Mouse (Mus musculus) limb, embryonic 10.5 days (tissue): ENCODE results near the gene Aox2. TPM values are rescaled to one million over a fixed set of nuclear protein-coding genes. Genes with fewer than 3 reads are reported as not detected.
"Not testable (repeated sequence)": the region's sequence is repeated elsewhere in the genome, so short reads cannot be mapped to it uniquely, and the experiment has no call there.

Source experiments
- DNase-seq: peaks from one replicate; pipeline ENCODE4 v3.0.0-alpha.2; 2017; ENCODE audit warnings: low spot score
- H3K27ac ChIP-seq: fragments of 300-500 bp; sonication (generic); 2 replicates; pipeline ENCODE4 v1.5.1; 2016; ENCODE audit warnings: mild to moderate bottlenecking
- H3K27me3 ChIP-seq: fragments of 300-500 bp; sonication (generic); 2 replicates; pipeline ENCODE4 v1.6.1; 2016; ENCODE audit warnings: low read depth, mild to moderate bottlenecking; ENCODE audit not compliant: poor library complexity, severe bottlenecking
- H3K36me3 ChIP-seq: fragments of 300-500 bp; sonication (generic); 2 replicates; pipeline ENCODE4 v1.6.1; 2016; ENCODE audit warnings: mild to moderate bottlenecking, moderate library complexity
- H3K4me1 ChIP-seq: fragments of 300-500 bp; sonication (generic); 2 replicates; pipeline ENCODE4 v1.6.1; 2016
- H3K4me3 ChIP-seq: fragments of 300-500 bp; sonication (generic); 2 replicates; pipeline ENCODE4 v1.5.1; 2016; ENCODE audit warnings: mild to moderate bottlenecking, moderate library complexity
- H3K9me3 ChIP-seq: fragments of 300-500 bp; sonication (generic); replicated peaks from 2 replicates; pipeline ENCODE4 v1.6.1; 2016; ENCODE audit warnings: mild to moderate bottlenecking
- WGBS: fragments of 180-500 bp; shearing (Covaris S2); methylation state at CpG from one replicate; pipeline ENCODE4 v1.1.7; 2016; 5-methylcytosine and 5-hydroxymethylcytosine counted together
- polyA plus RNA-seq: library from polyadenylated mRNA; unstranded; fragments of >200 nt; fragmentation: Nextera tagmentation; extraction: Ambion mirVana; gene quantifications from 2 replicates; pipeline ENCODE4 v1.2.1, GENCODE M21; 2016

Gene Aox2
- polyA plus RNA-seq, 1 experiment from 2014 or later: not detected

GRCm38 (mm10) chr1:58366737-58367471 lies 88.8 kb downstream of the Aox2 start:
- no peaks in the 10 kb centered on the region for H3K4me1 ChIP-seq
- 89% methylated on average over 12 of the region's 12 CpGs for WGBS
- H3K27ac ChIP-seq: no peak overlapping the region
- H3K27me3 ChIP-seq: no peaks in the 10 kb centered on the region
- no peaks in the 10 kb centered on the region for H3K9me3 ChIP-seq
- DNase-seq: no peak
- no peak overlapping the region for H3K4me3 ChIP-seq
- no peaks in the 10 kb centered on the region for H3K36me3 ChIP-seq

- Histone ChIP-seq H3K4me3 (no peak overlapping the region), H3K4me1 (no peaks in the 10 kb centered on the region)
- WGBS: 77% methylated on average over 2 of the region's 2 CpGs
Observed at GRCm38 (mm10) chr1:58369716-58370115, 91.6 kb downstream of the Aox2 start.

GRCm38 (mm10) chr1:58374266-58374665 lies 96.1 kb downstream of the Aox2 start:
- not testable (repeated sequence) for H3K27ac ChIP-seq, H3K27me3 ChIP-seq, DNase-seq, H3K4me1 ChIP-seq, H3K4me3 ChIP-seq, H3K9me3 ChIP-seq, H3K36me3 ChIP-seq
- 96% methylated on average over 2 of the region's 2 CpGs for WGBS

More at GRCm38 (mm10) chr1:58369716-58370115, 91.6 kb downstream of the Aox2 start:
- Histone ChIP-seq H3K9me3 (no peaks in the 10 kb centered on the region), H3K36me3 (no peaks in the 10 kb centered on the region), H3K27ac (no peak overlapping the region), H3K27me3 (no peaks in the 10 kb centered on the region)
- no peak for DNase-seq

- no peak overlapping the region for H3K27ac ChIP-seq
- 79% methylated on average over 3 of the region's 3 CpGs for WGBS
- no peak for DNase-seq
Observed at GRCm38 (mm10) chr1:58375574-58376147, 97.5 kb downstream of the Aox2 start.

GRCm38 (mm10) chr1:58382586-58383281 lies 104.6 kb downstream of the Aox2 start:
- H3K27me3 ChIP-seq: no peaks in the 10 kb centered on the region
- 84% methylated on average over 5 of the region's 5 CpGs for WGBS
- H3K27ac ChIP-seq: no peak overlapping the region
- peaks cover 3% of the 10 kb centered on the region; the same call in 1 of the 2 replicates for H3K36me3 ChIP-seq
- no peak for DNase-seq
- H3K4me1 ChIP-seq: no peaks in the 10 kb centered on the region
- no peaks in the 10 kb centered on the region for H3K9me3 ChIP-seq
- H3K4me3 ChIP-seq: no peak overlapping the region

More at GRCm38 (mm10) chr1:58375574-58376147, 97.5 kb downstream of the Aox2 start:
- Histone ChIP-seq H3K4me3 (no peak overlapping the region), H3K27me3 (no peaks in the 10 kb centered on the region), H3K4me1 (no peaks in the 10 kb centered on the region), H3K36me3 (no peaks in the 10 kb centered on the region), H3K9me3 (no peaks in the 10 kb centered on the region)

GRCm38 (mm10) chr1:58391421-58392267 lies 113.5 kb downstream of the Aox2 start:
- 45% methylated on average over 19 of the region's 19 CpGs for WGBS
- H3K36me3 ChIP-seq: peaks cover 24% of the 10 kb centered on the region
- peak overlapping the region; percentile 96 for H3K4me3 ChIP-seq
- H3K27me3 ChIP-seq: no peaks in the 10 kb centered on the region
- peak overlapping the region; percentile 100 for H3K27ac ChIP-seq
- DNase-seq: peak; percentile 43
- H3K9me3 ChIP-seq: no peaks in the 10 kb centered on the region
- peaks cover 12% of the 10 kb centered on the region for H3K4me1 ChIP-seq

- Histone ChIP-seq H3K36me3 (peaks cover 30% of the 10 kb centered on the region), H3K27me3 (no peaks in the 10 kb centered on the region), H3K27ac (peak overlapping the region; percentile 100), H3K4me1 (peaks cover 12% of the 10 kb centered on the region), H3K9me3 (no peaks in the 10 kb centered on the region), H3K4me3 (peak overlapping the region; percentile 96)
- WGBS: under 1% methylated on average over 16 of the region's 16 CpGs
- no peak for DNase-seq
Observed at GRCm38 (mm10) chr1:58392268-58392651, 114.1 kb downstream of the Aox2 start.

- H3K4me3 ChIP-seq: peak within 1 kb of the TSS; percentile 96
- H3K4me1 ChIP-seq: peaks cover 12% of the 10 kb centered on the region
- H3K27me3 ChIP-seq: no peaks in the 10 kb centered on the region
- no peaks in the 10 kb centered on the region for H3K9me3 ChIP-seq
- H3K27ac ChIP-seq: peak within 1 kb of the TSS; percentile 100
- WGBS: under 1% methylated on average over 61 of the region's 61 CpGs
- DNase-seq: peak; percentile 95
- peaks cover 35% of the 10 kb centered on the region for H3K36me3 ChIP-seq
Observed at GRCm38 (mm10) chr1:58392652-58393283, 114.6 kb downstream of the Aox2 start, which contains the start of gene Bzw1. Gene Bzw1 (plus strand): TSS chr1:58392898.

- WGBS: 1% methylated on average over 90 of the region's 90 CpGs
- Histone ChIP-seq H3K4me3 (peak overlapping the region; percentile 96), H3K27me3 (no peaks in the 10 kb centered on the region), H3K36me3 (peaks cover 42% of the 10 kb centered on the region), H3K4me1 (peaks cover 12% of the 10 kb centered on the region), H3K9me3 (no peaks in the 10 kb centered on the region), H3K27ac (peak overlapping the region; percentile 100)
- DNase-seq: peak; percentile 61
Observed at GRCm38 (mm10) chr1:58393284-58394195, 115.4 kb downstream of the Aox2 start.

- Histone ChIP-seq H3K36me3 (peaks cover 58% of the 10 kb centered on the region), H3K27me3 (no peaks in the 10 kb centered on the region), H3K4me3 (no peak overlapping the region), H3K9me3 (no peaks in the 10 kb centered on the region), H3K4me1 (peaks cover 12% of the 10 kb centered on the region), H3K27ac (no peak overlapping the region)
- no peak for DNase-seq
- 91% methylated on average over 3 of the region's 3 CpGs for WGBS
Observed at GRCm38 (mm10) chr1:58395341-58395740, 117.2 kb downstream of the Aox2 start.

- no peak overlapping the region for H3K27ac ChIP-seq
- no peaks in the 10 kb centered on the region for H3K9me3 ChIP-seq
- WGBS: 100% methylated on average over 1 of the region's 1 CpGs
- peaks cover 12% of the 10 kb centered on the region for H3K4me1 ChIP-seq
- no peaks in the 10 kb centered on the region for H3K27me3 ChIP-seq
- no peak for DNase-seq
- H3K4me3 ChIP-seq: no peak overlapping the region
- peaks cover 67% of the 10 kb centered on the region for H3K36me3 ChIP-seq
Observed at GRCm38 (mm10) chr1:58396179-58396578, 118.1 kb downstream of the Aox2 start.
